Mouse (Mus musculus) ES-Bruce4 (cell line): Measurements from ENCODE around the gene Apex1. TPM values are rescaled to one million over a fixed set of nuclear protein-coding genes. Genes with fewer than 3 reads are reported as not detected.

Experiments
- H3K27ac ChIP-seq: 2 replicates; pipeline ENCODE4 v1.5.1; 2012; ENCODE audit warnings: low read length, inconsistent platforms; ENCODE audit not compliant: insufficient read depth
- H3K27me3 ChIP-seq: 2 replicates; pipeline ENCODE4 v1.6.1; 2012; ENCODE audit warnings: mild to moderate bottlenecking, low read length, inconsistent platforms; ENCODE audit not compliant: control insufficient read depth, poor library complexity, insufficient read depth, severe bottlenecking
- H3K36me3 ChIP-seq: 2 replicates; pipeline ENCODE4 v1.6.1; 2012; ENCODE audit warnings: inconsistent platforms, mild to moderate bottlenecking, low read length, moderate library complexity; ENCODE audit not compliant: control insufficient read depth, poor library complexity, insufficient read depth, severe bottlenecking
- H3K4me1 ChIP-seq: one replicate; pipeline ENCODE4 v1.8.1; 2011; ENCODE audit warnings: low read length; ENCODE audit not compliant: control insufficient read depth, insufficient read depth
- H3K4me3 ChIP-seq: 2 replicates; pipeline ENCODE4 v1.5.1; 2011; ENCODE audit warnings: low read depth, mild to moderate bottlenecking, low read length
- H3K9ac ChIP-seq: 2 replicates; pipeline ENCODE4 v1.6.1; 2012; ENCODE audit warnings: low read depth, mild to moderate bottlenecking, inconsistent platforms; ENCODE audit not compliant: poor library complexity, severe bottlenecking
- H3K9me3 ChIP-seq: replicated peaks from 2 replicates; pipeline ENCODE4 v1.6.1; 2012; ENCODE audit warnings: mild to moderate bottlenecking, low read length, inconsistent platforms; ENCODE audit not compliant: control insufficient read depth, poor library complexity, insufficient read depth, severe bottlenecking
- CTCF ChIP-seq: IDR thresholded peaks from one replicate; pipeline ENCODE4 v1.8.1; 2011; ENCODE audit warnings: low read depth, low read length
- EP300 ChIP-seq: IDR thresholded peaks from 2 replicates; pipeline ENCODE4 v1.6.1; 2011; ENCODE audit warnings: low read depth, low read length; ENCODE audit not compliant: insufficient read depth
- POLR2A ChIP-seq: IDR thresholded peaks from one replicate; pipeline ENCODE4 v1.8.1; 2011; ENCODE audit warnings: low read length; ENCODE audit not compliant: insufficient read depth
- polyA plus RNA-seq: library from polyadenylated mRNA; stranded (reverse); fragments of >200 nt; gene quantifications from 2 replicates; pipeline ENCODE4 v1.2.4, GENCODE M21; 2011; ENCODE audit warnings: low read depth; ENCODE audit not compliant: missing spikeins, insufficient read depth, insufficient read length

Apex1 gene
- polyA plus RNA-seq = 165 and 181 TPM in 2 replicates

DNA sequence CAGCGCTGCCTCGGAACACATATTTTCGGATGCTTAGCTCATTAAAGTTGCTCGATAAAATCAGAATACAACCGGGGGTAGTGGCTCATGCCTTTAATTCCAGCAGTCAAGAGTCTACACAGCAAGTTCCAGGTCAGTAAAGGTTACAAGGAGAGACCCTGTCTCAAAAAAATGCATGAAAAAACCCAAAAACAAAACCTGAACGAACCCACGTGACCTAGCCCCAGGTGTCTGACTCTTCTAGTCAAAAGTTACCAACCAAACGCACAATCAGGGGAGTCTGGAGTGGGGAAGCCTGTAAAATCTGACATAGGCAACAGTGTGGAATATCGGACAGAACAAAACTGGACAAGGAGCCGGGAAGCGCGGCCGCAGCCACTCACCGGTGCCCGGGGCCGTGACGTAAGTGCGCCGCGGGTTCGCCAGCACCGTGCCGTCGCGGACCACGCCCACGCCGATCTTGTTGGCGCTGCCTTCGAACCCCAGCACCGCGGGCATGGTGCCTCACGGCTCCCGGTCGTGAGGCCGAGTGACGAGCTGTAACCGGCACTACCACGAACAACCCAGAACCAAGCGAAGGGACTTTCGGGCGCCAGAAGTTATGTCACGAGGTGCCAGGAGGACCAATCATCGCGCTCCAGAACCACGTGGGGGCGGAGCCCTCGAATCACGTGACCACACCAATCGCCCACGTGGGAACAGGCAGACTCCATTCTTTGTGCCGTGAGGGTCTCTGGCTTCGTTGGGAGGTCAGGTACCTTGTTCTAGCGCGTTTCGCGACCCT lies at the start of gene Apex1, which contains the start of gene Osgep:
Apex1 (plus strand) TSS at position 688 of the 784 bp plus-strand sequence.
Osgep (minus strand) TSS at position 613 of the 784 bp plus-strand sequence.
- TF ChIP-seq CTCF = no peak
- TF ChIP-seq POLR2A = peak; percentile 83
- peak; percentile 54; the same call in 1 of the 2 replicates for TF ChIP-seq EP300
- H3K4me3 ChIP-seq = peak within 1 kb of the TSS; percentile 69
- peaks cover 45% of the 10 kb centered on the region for H3K36me3 ChIP-seq
- no peaks in the 10 kb centered on the region for H3K4me1 ChIP-seq
- no peaks in the 10 kb centered on the region for H3K9me3 ChIP-seq
- H3K27ac ChIP-seq = peak within 1 kb of the TSS; percentile 72
- H3K9ac ChIP-seq = peak within 1 kb of the TSS; percentile 74
- no peaks in the 10 kb centered on the region for H3K27me3 ChIP-seq

DNA sequence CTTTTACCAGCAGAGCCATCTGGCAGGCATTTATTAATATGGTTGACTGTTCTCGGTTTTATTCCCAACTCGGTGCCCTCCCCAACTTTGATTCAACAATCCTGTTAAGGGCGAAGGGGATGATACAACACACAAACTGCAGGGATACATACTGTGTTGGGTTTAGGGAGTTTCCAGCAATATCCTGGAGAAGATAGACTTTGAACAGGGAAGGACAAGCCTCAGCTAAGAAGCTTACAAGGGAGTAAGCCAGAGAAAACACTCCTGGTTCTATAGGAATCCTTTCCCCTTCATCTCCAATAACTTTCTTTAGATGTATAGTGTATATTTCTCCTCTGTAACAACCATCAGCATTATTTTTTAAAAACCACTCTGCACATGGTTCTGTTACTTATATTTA lies 49.6 kb upstream of the Apex1 start:
- Histone ChIP-seq H3K4me3 (no peak overlapping the region), H3K27me3 (no peaks in the 10 kb centered on the region), H3K9me3 (peaks cover 2% of the 10 kb centered on the region; the same call in 1 of the 2 replicates), H3K4me1 (no peaks in the 10 kb centered on the region), H3K36me3 (no peaks in the 10 kb centered on the region), H3K27ac (no peak overlapping the region), H3K9ac (no peak overlapping the region)
- TF ChIP-seq EP300 (no peak), POLR2A (no peak), CTCF (no peak)

DNA sequence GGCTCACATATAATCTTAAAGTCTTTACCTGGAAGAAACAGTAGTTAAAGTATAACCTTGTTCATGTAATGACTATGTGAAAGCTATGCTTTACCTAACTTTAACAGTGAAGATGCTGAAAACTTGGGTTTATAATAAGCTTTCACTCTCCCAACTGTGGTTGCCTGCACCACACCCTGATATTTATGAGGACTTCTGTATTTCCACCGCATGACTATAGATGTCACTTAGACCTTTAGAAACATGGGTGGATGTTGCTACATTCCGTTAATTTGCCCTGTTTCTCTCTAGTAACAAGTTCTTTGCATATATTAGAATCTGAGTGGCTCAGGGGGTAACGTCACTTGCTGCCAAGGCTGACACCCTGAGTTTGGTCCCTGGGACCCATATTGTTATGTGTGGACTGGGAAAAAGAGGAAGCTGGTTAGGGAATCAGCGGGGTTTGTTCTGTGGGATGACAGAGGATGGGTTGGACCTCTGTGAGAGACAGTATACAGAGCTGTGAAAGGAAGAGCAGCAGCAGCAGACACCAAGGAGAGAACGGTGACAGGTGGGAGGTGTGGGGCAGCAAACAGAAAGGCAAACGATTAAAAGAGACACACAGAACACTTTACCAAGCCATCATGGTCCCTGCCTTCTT lies 49.1 kb upstream of the Apex1 start:
- no peaks in the 10 kb centered on the region for H3K4me1 ChIP-seq
- no peaks in the 10 kb centered on the region for H3K36me3 ChIP-seq
- H3K9ac ChIP-seq = no peak overlapping the region
- no peak overlapping the region for H3K4me3 ChIP-seq
- TF ChIP-seq EP300 (no peak), POLR2A (no peak), CTCF (no peak)
- peaks cover 2% of the 10 kb centered on the region; the same call in 1 of the 2 replicates for H3K9me3 ChIP-seq
- no peak overlapping the region for H3K27ac ChIP-seq
- no peaks in the 10 kb centered on the region for H3K27me3 ChIP-seq

DNA sequence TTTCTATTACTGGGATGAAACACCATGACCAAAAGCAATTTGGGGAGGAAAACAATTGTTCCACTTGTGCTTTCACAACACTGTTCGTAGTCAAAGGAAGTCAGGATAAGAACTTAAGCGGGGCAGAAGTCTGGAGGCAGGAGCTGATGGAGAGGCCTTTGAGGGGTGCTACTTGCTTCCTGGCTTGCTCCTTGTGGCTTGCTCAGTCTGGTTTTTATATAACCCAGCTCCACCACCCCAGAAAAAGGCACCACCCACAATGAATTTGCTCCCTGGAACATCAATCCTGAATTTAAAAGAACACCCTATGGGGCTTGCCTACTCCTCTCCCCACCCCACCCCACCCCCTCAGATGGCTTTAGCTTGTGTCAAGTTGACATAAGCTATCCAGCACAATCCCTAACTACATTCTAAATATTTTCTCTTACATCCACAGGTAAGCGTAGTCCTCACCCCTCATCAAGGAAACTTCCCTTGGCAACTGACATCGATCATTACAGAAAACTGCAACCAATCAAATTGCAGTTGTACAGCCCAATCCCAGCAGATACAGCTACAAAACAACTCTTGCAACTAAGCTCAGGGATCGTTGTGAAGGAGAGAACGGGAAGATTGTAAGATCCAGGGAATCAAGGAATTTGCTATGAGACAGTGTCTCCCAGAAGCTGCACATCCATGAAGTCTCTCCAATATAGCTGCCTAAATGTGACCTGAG lies 48.4 kb upstream of the Apex1 start:
- no peak overlapping the region for H3K9ac ChIP-seq
- no peaks in the 10 kb centered on the region for H3K4me1 ChIP-seq
- no peaks in the 10 kb centered on the region for H3K27me3 ChIP-seq
- H3K36me3 ChIP-seq = no peaks in the 10 kb centered on the region
- TF ChIP-seq EP300 = no peak
- no peak for TF ChIP-seq POLR2A
- TF ChIP-seq CTCF = no peak
- no peak overlapping the region for H3K27ac ChIP-seq
- H3K4me3 ChIP-seq = no peak overlapping the region
- peaks cover 2% of the 10 kb centered on the region; the same call in 1 of the 2 replicates for H3K9me3 ChIP-seq

DNA sequence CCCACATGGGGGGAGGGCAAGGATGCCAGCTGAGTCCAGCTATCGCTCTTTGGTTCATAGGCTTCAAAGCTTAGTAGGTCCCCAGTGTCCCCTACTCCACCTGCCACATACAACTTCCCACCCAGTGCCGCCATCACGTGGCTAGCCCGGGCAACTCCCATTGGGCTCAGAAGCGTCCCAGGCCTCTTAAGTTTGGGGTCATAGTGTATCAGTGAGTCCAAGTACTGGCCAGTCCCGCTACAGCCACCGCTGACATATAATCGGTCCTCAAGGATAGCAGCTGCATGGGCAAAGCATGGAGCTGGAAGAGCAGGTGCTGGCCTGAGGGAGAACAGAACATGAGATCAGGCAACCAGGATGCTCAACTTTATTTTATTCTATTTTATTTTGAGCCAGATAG lies 33.1 kb upstream of the Apex1 start:
- Histone ChIP-seq H3K36me3 (no peaks in the 10 kb centered on the region), H3K27me3 (no peaks in the 10 kb centered on the region), H3K4me3 (no peak overlapping the region), H3K9me3 (no peaks in the 10 kb centered on the region), H3K27ac (no peak overlapping the region), H3K4me1 (no peaks in the 10 kb centered on the region), H3K9ac (no peak overlapping the region)
- TF ChIP-seq CTCF (no peak), EP300 (no peak), POLR2A (no peak)
